Comparison of ENCODE assay signal across 8 mouse cellular contexts in genomic region chr5:113313998-113314397, GRCm38 (mm10). TPM values are rescaled to one million over a fixed set of nuclear protein-coding genes. Genes with fewer than 3 reads are reported as not detected.
DNase-seq lines count a peak whose midpoint lies in the region; ATAC-seq and TF ChIP-seq lines count a peak whose summit lies in the region.

No protein-coding gene starts in this region.

- H3K4me2 ChIP-seq in forebrain, embryonic 11.5 days (ENCODE audit: low read depth, low read length, severe bottlenecking), result peak overlapping the region; percentile 43; the same call in 1 of the 2 replicates
- no peak overlapping the region for H3K4me2 ChIP-seq in liver, postnatal 0 days (ENCODE audit: low read depth, low read length)

- H3K27me3 ChIP-seq in forebrain, embryonic 11.5 days (ENCODE audit: control insufficient read depth, insufficient read depth, low read length), result peaks cover 12% of the 10 kb centered on the region
- peaks cover 21% of the 10 kb centered on the region for H3K27me3 ChIP-seq in liver, postnatal 0 days (ENCODE audit: insufficient read depth, low read length)

- intact Hi-C loops in heart, postnatal 25 days (cut with DNase I), result no loop called here

- no peak overlapping the region; the same call in 1 of the 2 replicates for H3K9ac ChIP-seq in forebrain, embryonic 11.5 days (ENCODE audit: low read length)
- no peak overlapping the region for H3K9ac ChIP-seq in liver, postnatal 0 days (replicated peaks)

- H3K27ac ChIP-seq in forebrain, embryonic 11.5 days (ENCODE audit: low read depth, low read length), result no peak overlapping the region
- no peak overlapping the region for H3K27ac ChIP-seq in liver, postnatal 0 days (ENCODE audit: low read depth)
- no peak overlapping the region for H3K27ac ChIP-seq in olfactory bulb, adult 2 months (ENCODE audit: insufficient read depth, low read depth, low read length)

- DNase-seq in ES-CJ7 (ENCODE audit: low read depth, low spot score), result peak; percentile 90
- peak; percentile 8 for DNase-seq in c-Kit-positive CD71-positive TER-119-positive erythroid progenitor cells, embryonic 14.5 days (ENCODE audit: low spot score)
- peak; percentile 92 for DNase-seq in forebrain, embryonic 11.5 days (ENCODE audit: low spot score)
- DNase-seq in heart, postnatal 25 days (ENCODE audit: low spot score), result peak; percentile 23
- DNase-seq in kidney, postnatal 36 days, result peak; percentile 60 to 85
- DNase-seq in liver, postnatal 0 days, result peak; percentile 60
- peak; percentile 42 for DNase-seq in urinary bladder, postnatal 10 days (ENCODE audit: low spot score)

- peak; percentile 70 for TF ChIP-seq CTCF in liver, postnatal 0 days (IDR thresholded peaks at IDR 0.05; ENCODE audit: low read depth)
- peak; percentile 91 for TF ChIP-seq CTCF in olfactory bulb, adult 2 months (IDR thresholded peaks at IDR 0.05; ENCODE audit: insufficient read depth, low read depth, low read length)

- H3K36me3 ChIP-seq in forebrain, embryonic 11.5 days (ENCODE audit: control insufficient read depth, insufficient read depth, low read length), result no peaks in the 10 kb centered on the region
- H3K36me3 ChIP-seq in liver, postnatal 0 days (replicated peaks; ENCODE audit: insufficient read depth, low read length), result no peaks in the 10 kb centered on the region

- no peak for TF ChIP-seq POLR2A in olfactory bulb, adult 2 months (IDR thresholded peaks at IDR 0.05; ENCODE audit: insufficient read depth, low read depth, low read length)

- H3K9me3 ChIP-seq in forebrain, embryonic 11.5 days (ENCODE audit: control insufficient read depth, low read length), result no peaks in the 10 kb centered on the region; the same call in 1 of the 2 replicates
- no peaks in the 10 kb centered on the region for H3K9me3 ChIP-seq in liver, postnatal 0 days (ENCODE audit: low read length)

- 0 out of 2 replicates have a peak, but pooled peaks have one; percentile 45 for ATAC-seq in forebrain, embryonic 11.5 days (replicated peaks; ENCODE audit: low FRiP score)
- no peak for ATAC-seq in liver, postnatal 0 days

- no peak for TF ChIP-seq EP300 in liver, postnatal 0 days (IDR thresholded peaks at IDR 0.05; ENCODE audit: low read depth)

- peaks cover 3% of the 10 kb centered on the region; the same call in 1 of the 2 replicates for H3K4me1 ChIP-seq in forebrain, embryonic 11.5 days (replicated peaks; ENCODE audit: control insufficient read depth, insufficient read depth, low read length)
- H3K4me1 ChIP-seq in liver, postnatal 0 days (ENCODE audit: insufficient read depth), result no peaks in the 10 kb centered on the region
- peaks cover 14% of the 10 kb centered on the region for H3K4me1 ChIP-seq in olfactory bulb, adult 2 months (ENCODE audit: control insufficient read depth, insufficient read depth, low read length)

- H3K4me3 ChIP-seq in forebrain, embryonic 11.5 days (ENCODE audit: low read depth, low read length), result no peak overlapping the region
- no peak overlapping the region for H3K4me3 ChIP-seq in liver, postnatal 0 days (ENCODE audit: low read depth, low read length)
- no peak overlapping the region for H3K4me3 ChIP-seq in olfactory bulb, adult 2 months (ENCODE audit: insufficient read depth, low read depth, low read length)

- WGBS in forebrain, embryonic 11.5 days, result 0% methylated on average over 24 of the region's 24 CpGs
- 7% methylated on average over 24 of the region's 24 CpGs for WGBS in liver, postnatal 0 days (ENCODE audit: insufficient replicate concordance)
- WGBS in olfactory bulb, adult 2 months, result 1% methylated on average over 24 of the region's 24 CpGs

RNA-seq across cellular contexts. Expression of gene Sgsm1, which starts 3.4 kb away (rescaled TPM):
- 14.4 and 15.7 TPM in 2 replicates for polyA plus RNA-seq in forebrain, embryonic 11.5 days (2014; fragmentation: Nextera tagmentation; extraction: Ambion mirVana)
- total RNA-seq in heart, postnatal 25 days (2021), result 1 to 10 TPM in 1 of 2 experiments, under 1 TPM in 1; 0.52 to 1.1 TPM
- polyA plus RNA-seq in liver, postnatal 0 days (2015; fragmentation: Nextera tagmentation; extraction: Ambion mirVana), result 0.45 and 0.49 TPM in 2 replicates
- not detected in 2 replicates for polyA plus RNA-seq in olfactory bulb, adult 2 months (2012; ENCODE audit: insufficient read depth, insufficient read length, low replicate concordance, missing spikeins)

RNA-seq across cellular contexts. Expression of gene Aym1, which starts 43.1 kb away (rescaled TPM):
- not detected in 2 replicates for polyA plus RNA-seq in forebrain, embryonic 11.5 days (2014; fragmentation: Nextera tagmentation; extraction: Ambion mirVana)
- total RNA-seq in heart, postnatal 25 days (2021), result not detected
- not detected in 2 replicates for polyA plus RNA-seq in liver, postnatal 0 days (2015; fragmentation: Nextera tagmentation; extraction: Ambion mirVana)
- polyA plus RNA-seq in olfactory bulb, adult 2 months (2012; ENCODE audit: insufficient read depth, insufficient read length, low replicate concordance, missing spikeins), result not detected in 2 replicates

Comparison
In these comparisons a context has a peak if more than half of its experiments do, and no peak if none do; other contexts are left out.
1. DNase-seq: peak in every context shown above with its lines; median percentile 92 in forebrain, embryonic 11.5 days; 90 in ES-CJ7; 72 in kidney, postnatal 36 days; 60 in liver, postnatal 0 days; 42 in urinary bladder, postnatal 10 days; 23 in heart, postnatal 25 days; 8 in c-Kit-positive CD71-positive TER-119-positive erythroid progenitor cells, embryonic 14.5 days.